Mouse (Mus musculus) stomach, embryonic 15.5 days (tissue): Measurements from ENCODE around the gene Arhgef7. TPM values are rescaled to one million over a fixed set of nuclear protein-coding genes. Genes with fewer than 3 reads are reported as not detected.

ENCODE experiments used
- ATAC-seq: fragments of 200-750 bp; cut with Nextera tagmentation; 2 replicates; pipeline ENCODE4 v1.8.0; 2017; ENCODE audit warnings: low read depth, moderate number of reproducible peaks, moderate TSS enrichment; ENCODE audit not compliant: insufficient read depth, low FRiP score
- H3K27ac ChIP-seq: fragments of 300-500 bp; sonication (generic); 2 replicates; pipeline ENCODE4 v1.5.1; 2015; ENCODE audit warnings: mild to moderate bottlenecking, inconsistent platforms
- H3K27me3 ChIP-seq: fragments of 300-500 bp; sonication (generic); replicated peaks from 2 replicates; pipeline ENCODE4 v1.6.1; 2015; ENCODE audit warnings: inconsistent platforms
- H3K36me3 ChIP-seq: fragments of 300-500 bp; sonication (generic); 2 replicates; pipeline ENCODE4 v1.6.1; 2015; ENCODE audit warnings: inconsistent platforms
- H3K4me1 ChIP-seq: fragments of 300-500 bp; sonication (generic); 2 replicates; pipeline ENCODE4 v1.6.1; 2015; ENCODE audit warnings: inconsistent platforms
- H3K4me2 ChIP-seq: fragments of 300-500 bp; sonication (generic); 2 replicates; pipeline ENCODE4 v1.6.1; 2015; ENCODE audit warnings: mild to moderate bottlenecking, inconsistent platforms
- H3K4me3 ChIP-seq: fragments of 300-500 bp; sonication (generic); replicated peaks from 2 replicates; pipeline ENCODE4 v1.5.1; 2015; ENCODE audit warnings: inconsistent platforms
- H3K9ac ChIP-seq: fragments of 300-500 bp; sonication (generic); 2 replicates; pipeline ENCODE4 v1.6.1; 2015; ENCODE audit warnings: inconsistent platforms
- H3K9me3 ChIP-seq: fragments of 300-500 bp; sonication (generic); 2 replicates; pipeline ENCODE4 v1.6.1; 2016; ENCODE audit warnings: inconsistent platforms
- WGBS: fragments of 180-500 bp; shearing (Covaris S2); methylation state at CpG from one replicate; pipeline ENCODE4 v1.1.7; 2015; 5-methylcytosine and 5-hydroxymethylcytosine counted together
- polyA plus RNA-seq: library from polyadenylated mRNA; unstranded; fragments of >200 nt; fragmentation: Nextera tagmentation; extraction: Ambion mirVana; gene quantifications from 2 replicates; pipeline ENCODE4 v1.2.1, GENCODE M21; 2015

Arhgef7 gene
- polyA plus RNA-seq, 1 experiment from 2014 or later, result 29.3 TPM

GRCm38 (mm10) chr8:11830214-11831046, 102.9 kb downstream of the Arhgef7 start:
- Histone ChIP-seq H3K36me3 (peaks cover 27% of the 10 kb centered on the region), H3K4me2 (no peak overlapping the region), H3K4me3 (no peak overlapping the region), H3K4me1 (no peaks in the 10 kb centered on the region), H3K27ac (no peak overlapping the region), H3K9ac (no peak overlapping the region), H3K27me3 (no peaks in the 10 kb centered on the region), H3K9me3 (no peaks in the 10 kb centered on the region)
- no peak for ATAC-seq
- WGBS, result 84% methylated on average over 16 of the region's 16 CpGs

- H3K4me2 ChIP-seq, result no peak overlapping the region
- H3K4me1 ChIP-seq, result no peaks in the 10 kb centered on the region
- H3K27ac ChIP-seq, result no peak overlapping the region
- no peak overlapping the region for H3K4me3 ChIP-seq
- no peaks in the 10 kb centered on the region for H3K9me3 ChIP-seq
- no peak for ATAC-seq
- H3K9ac ChIP-seq, result no peak overlapping the region
- H3K36me3 ChIP-seq, result peaks cover 27% of the 10 kb centered on the region
- H3K27me3 ChIP-seq, result no peaks in the 10 kb centered on the region
- WGBS, result 92% methylated on average over 10 of the region's 10 CpGs
Measured at GRCm38 (mm10) chr8:11831174-11831573, 103.7 kb downstream of the Arhgef7 start.

- Histone ChIP-seq H3K9ac (no peak overlapping the region), H3K36me3 (peaks cover 27% of the 10 kb centered on the region), H3K9me3 (no peaks in the 10 kb centered on the region), H3K4me1 (no peaks in the 10 kb centered on the region), H3K27ac (no peak overlapping the region), H3K4me2 (no peak overlapping the region), H3K27me3 (no peaks in the 10 kb centered on the region), H3K4me3 (no peak overlapping the region)
- no peak for ATAC-seq
- WGBS, result 73% methylated on average over 5 of the region's 5 CpGs
Measured at GRCm38 (mm10) chr8:11831939-11832338, 104.4 kb downstream of the Arhgef7 start.

GRCm38 (mm10) chr8:11833157-11833556, 105.6 kb downstream of the Arhgef7 start:
- H3K36me3 ChIP-seq, result peaks cover 27% of the 10 kb centered on the region
- no peaks in the 10 kb centered on the region for H3K4me1 ChIP-seq
- WGBS, result 90% methylated on average over 4 of the region's 4 CpGs
- H3K27me3 ChIP-seq, result no peaks in the 10 kb centered on the region
- H3K27ac ChIP-seq, result no peak overlapping the region
- ATAC-seq, result no peak
- no peaks in the 10 kb centered on the region for H3K9me3 ChIP-seq
- H3K9ac ChIP-seq, result no peak overlapping the region
- no peak overlapping the region for H3K4me2 ChIP-seq
- no peak overlapping the region for H3K4me3 ChIP-seq

GRCm38 (mm10) chr8:11834200-11834599, 106.7 kb downstream of the Arhgef7 start:
- ATAC-seq, result no peak
- WGBS, result 88% methylated on average over 5 of the region's 5 CpGs
- no peak overlapping the region for H3K4me3 ChIP-seq

DNA sequence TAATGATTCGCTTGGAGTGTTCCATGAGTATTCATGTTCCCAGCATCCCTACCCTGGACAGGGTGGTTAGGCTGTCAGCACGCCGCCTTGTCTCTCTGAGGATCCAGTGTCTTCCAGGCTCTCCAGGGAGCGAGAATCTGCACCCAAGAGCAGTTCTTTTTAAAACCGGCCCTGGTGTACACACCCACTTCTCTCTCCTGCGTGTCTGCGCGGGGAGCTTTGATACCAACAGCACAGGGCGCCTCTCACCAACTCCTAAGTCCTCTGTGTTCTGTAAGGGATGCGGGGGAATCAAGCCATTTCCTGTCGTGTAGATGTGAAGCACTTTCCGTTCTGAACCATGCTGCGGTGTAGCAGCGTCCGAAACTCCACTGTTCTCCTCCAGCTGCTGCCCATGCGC, 107.2 kb downstream of the Arhgef7 start:
- no peak overlapping the region for H3K9ac ChIP-seq
- H3K4me2 ChIP-seq, result no peak overlapping the region
- H3K4me1 ChIP-seq, result no peaks in the 10 kb centered on the region
- H3K4me3 ChIP-seq, result no peak overlapping the region
- H3K36me3 ChIP-seq, result peaks cover 27% of the 10 kb centered on the region
- H3K27me3 ChIP-seq, result no peaks in the 10 kb centered on the region
- H3K27ac ChIP-seq, result no peak overlapping the region
- WGBS, result 90% methylated on average over 16 of the region's 16 CpGs
- no peaks in the 10 kb centered on the region for H3K9me3 ChIP-seq
- ATAC-seq, result no peak

More at GRCm38 (mm10) chr8:11834200-11834599, 106.7 kb downstream of the Arhgef7 start:
- no peak overlapping the region for H3K9ac ChIP-seq
- no peak overlapping the region for H3K27ac ChIP-seq
- no peaks in the 10 kb centered on the region for H3K27me3 ChIP-seq
- H3K4me1 ChIP-seq, result no peaks in the 10 kb centered on the region
- H3K36me3 ChIP-seq, result peaks cover 27% of the 10 kb centered on the region
- no peak overlapping the region for H3K4me2 ChIP-seq
- no peaks in the 10 kb centered on the region for H3K9me3 ChIP-seq

DNA sequence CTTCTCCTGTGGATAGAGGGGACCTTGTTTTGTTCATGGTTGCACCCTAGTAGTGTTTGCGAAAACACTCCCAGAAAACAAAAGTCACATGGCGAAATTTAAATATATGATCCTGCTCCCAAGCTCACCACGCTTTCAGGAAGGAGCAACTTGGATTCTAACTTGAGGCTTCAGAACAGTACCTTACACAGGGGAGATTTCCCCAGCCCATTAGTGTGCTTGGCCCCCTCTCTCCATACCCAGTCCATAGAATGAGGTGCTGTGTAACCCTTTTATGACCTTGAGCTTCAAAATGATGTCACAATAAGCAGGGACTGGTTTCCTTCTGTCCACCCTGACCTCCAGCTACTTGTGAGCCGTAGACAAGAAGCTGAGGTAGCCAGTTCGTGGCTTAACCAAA, 112.7 kb downstream of the Arhgef7 start, which contains the start of gene Tex29:
Gene Tex29 (plus strand): TSS at position 301 of the 400 bp plus-strand sequence.
- Histone ChIP-seq H3K4me1 (no peaks in the 10 kb centered on the region), H3K27me3 (no peaks in the 10 kb centered on the region), H3K9ac (no peak within 1 kb of the TSS), H3K27ac (no peak within 1 kb of the TSS), H3K4me3 (no peak within 1 kb of the TSS), H3K9me3 (no peaks in the 10 kb centered on the region), H3K4me2 (no peak within 1 kb of the TSS), H3K36me3 (no peaks in the 10 kb centered on the region)
- no peak for ATAC-seq
- WGBS, result 78% methylated on average over 5 of the region's 5 CpGs

DNA sequence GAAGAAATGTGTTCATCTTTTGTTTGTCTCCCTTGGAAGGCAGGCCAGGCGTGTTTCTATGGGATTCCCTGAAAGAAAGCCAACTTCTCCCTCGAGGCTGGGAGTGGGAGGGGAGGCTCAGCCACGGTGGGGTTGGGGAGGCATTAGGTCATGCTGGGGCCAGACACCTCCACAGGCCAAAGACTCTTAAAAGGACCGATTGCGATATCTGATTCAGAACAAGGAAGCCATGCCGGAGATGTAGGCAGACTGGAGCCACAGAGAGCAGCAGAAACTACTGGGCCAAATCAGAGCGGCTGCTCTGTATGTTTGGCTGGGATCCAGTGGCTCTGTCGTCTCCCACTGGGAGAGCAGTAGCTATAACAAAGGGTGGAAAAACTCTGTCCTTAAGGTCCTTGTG, 114.0 kb downstream of the Arhgef7 start:
- H3K9ac ChIP-seq, result no peak overlapping the region
- no peaks in the 10 kb centered on the region for H3K9me3 ChIP-seq
- WGBS, result 25% methylated on average over 8 of the region's 8 CpGs
- no peak overlapping the region for H3K4me3 ChIP-seq
- H3K4me1 ChIP-seq, result no peaks in the 10 kb centered on the region
- H3K36me3 ChIP-seq, result no peaks in the 10 kb centered on the region
- H3K27me3 ChIP-seq, result no peaks in the 10 kb centered on the region
- no peak for ATAC-seq
- H3K27ac ChIP-seq, result no peak overlapping the region
- H3K4me2 ChIP-seq, result no peak overlapping the region

- Histone ChIP-seq H3K4me1 (no peaks in the 10 kb centered on the region), H3K9me3 (no peaks in the 10 kb centered on the region), H3K27me3 (no peaks in the 10 kb centered on the region), H3K27ac (no peak overlapping the region), H3K4me3 (no peak overlapping the region), H3K9ac (no peak overlapping the region), H3K4me2 (no peak overlapping the region), H3K36me3 (no peaks in the 10 kb centered on the region)
- ATAC-seq, result no peak
- 78% methylated on average over 8 of the region's 8 CpGs for WGBS
Measured at GRCm38 (mm10) chr8:11842757-11843156, 115.2 kb downstream of the Arhgef7 start.

GRCm38 (mm10) chr8:11843677-11844315, 116.3 kb downstream of the Arhgef7 start:
- no peaks in the 10 kb centered on the region for H3K27me3 ChIP-seq
- no peak overlapping the region for H3K9ac ChIP-seq
- no peaks in the 10 kb centered on the region for H3K36me3 ChIP-seq
- H3K4me3 ChIP-seq, result no peak overlapping the region
- H3K27ac ChIP-seq, result no peak overlapping the region
- no peaks in the 10 kb centered on the region for H3K4me1 ChIP-seq
- no peak for ATAC-seq
- H3K9me3 ChIP-seq, result no peaks in the 10 kb centered on the region
- no peak overlapping the region for H3K4me2 ChIP-seq
- WGBS, result 78% methylated on average over 13 of the region's 13 CpGs

- WGBS, result 70% methylated on average over 7 of the region's 7 CpGs
- no peak for ATAC-seq
Measured at GRCm38 (mm10) chr8:11844316-11844685, 116.8 kb downstream of the Arhgef7 start.

GRCm38 (mm10) chr8:11846807-11847206, 119.3 kb downstream of the Arhgef7 start:
- no peak for ATAC-seq
- Histone ChIP-seq H3K4me3 (no peak overlapping the region), H3K27me3 (no peaks in the 10 kb centered on the region), H3K27ac (no peak overlapping the region), H3K4me1 (no peaks in the 10 kb centered on the region), H3K4me2 (no peak overlapping the region), H3K9me3 (no peaks in the 10 kb centered on the region), H3K36me3 (no peaks in the 10 kb centered on the region), H3K9ac (no peak overlapping the region)
- 90% methylated on average over 6 of the region's 6 CpGs for WGBS

More at GRCm38 (mm10) chr8:11844316-11844685, 116.8 kb downstream of the Arhgef7 start:
- Histone ChIP-seq H3K27ac (no peak overlapping the region), H3K4me1 (no peaks in the 10 kb centered on the region), H3K9me3 (no peaks in the 10 kb centered on the region), H3K36me3 (no peaks in the 10 kb centered on the region), H3K4me3 (no peak overlapping the region), H3K4me2 (no peak overlapping the region), H3K27me3 (no peaks in the 10 kb centered on the region), H3K9ac (no peak overlapping the region)
